Mouse (Mus musculus) mouse trophoblast stem cell (cell line): ENCODE results near the gene Lenep.

Source experiments
- in situ Hi-C, 2 experiments: fragments of 300-500 bp; cut with MseI, MboI; formaldehyde crosslinking; loops; 2 replicates in 1 of 2; 3 replicates in 1 of 2; pipeline ENCODE4 v1.15.1; 2025

Gene Lenep

DNA sequence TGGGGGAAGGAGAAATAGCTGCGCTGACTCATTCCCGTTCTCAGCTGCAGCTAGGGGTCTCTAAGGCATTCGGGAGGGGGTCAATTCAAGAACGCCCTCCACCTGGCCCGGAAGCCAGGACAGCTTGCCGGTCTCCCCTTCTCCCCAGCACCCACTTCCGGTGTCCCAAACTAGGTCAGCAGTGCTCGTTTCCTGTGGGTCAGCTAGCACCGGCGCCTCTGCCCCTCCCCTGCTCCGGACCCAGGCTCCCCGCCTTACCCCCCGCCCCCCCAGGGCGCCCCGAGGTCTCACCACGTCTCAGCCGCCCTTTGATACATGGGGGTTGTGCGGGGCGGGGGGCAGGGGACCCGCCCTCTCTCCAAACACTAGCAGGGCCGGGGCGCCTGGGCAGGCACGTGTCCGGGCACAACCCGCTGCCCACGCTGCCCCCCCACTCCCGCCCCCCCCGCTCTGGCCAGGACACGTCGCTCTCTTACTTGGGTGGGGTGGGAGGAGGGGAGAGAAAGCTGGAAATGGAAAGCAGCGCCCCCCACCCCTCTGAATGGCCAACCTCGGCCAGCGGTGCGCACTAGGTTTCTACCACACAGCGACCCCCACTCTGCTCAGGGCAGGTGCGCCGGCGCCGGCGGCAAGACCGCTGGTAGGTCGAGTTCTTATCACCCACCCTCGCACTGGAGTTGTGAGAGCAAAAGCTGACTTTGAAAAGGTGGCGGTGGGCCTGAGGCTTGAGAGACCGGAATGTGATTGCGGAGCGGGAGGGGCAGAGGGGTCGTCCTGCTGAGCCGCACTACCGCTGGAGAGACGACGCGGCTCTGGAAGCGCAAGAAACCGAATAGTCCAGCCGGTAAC lies 10.7 kb downstream of the Lenep start:
- in situ Hi-C loops = no loop called here

GRCm38 (mm10) chr3:89390699-89391662 lies 11.6 kb downstream of the Lenep start:
- in situ Hi-C loops = no loop called here

- in situ Hi-C loops = no loop called here
Measured at GRCm38 (mm10) chr3:89390111-89390515, 12.5 kb downstream of the Lenep start.

- in situ Hi-C loops = no loop called here
Measured at GRCm38 (mm10) chr3:89388901-89389740, 13.5 kb downstream of the Lenep start.

- in situ Hi-C loops = no loop called here
Measured at GRCm38 (mm10) chr3:89388134-89388881, 14.3 kb downstream of the Lenep start.

GRCm38 (mm10) chr3:89387632-89388031 lies 15.0 kb downstream of the Lenep start:
- in situ Hi-C loops = no loop called here

DNA sequence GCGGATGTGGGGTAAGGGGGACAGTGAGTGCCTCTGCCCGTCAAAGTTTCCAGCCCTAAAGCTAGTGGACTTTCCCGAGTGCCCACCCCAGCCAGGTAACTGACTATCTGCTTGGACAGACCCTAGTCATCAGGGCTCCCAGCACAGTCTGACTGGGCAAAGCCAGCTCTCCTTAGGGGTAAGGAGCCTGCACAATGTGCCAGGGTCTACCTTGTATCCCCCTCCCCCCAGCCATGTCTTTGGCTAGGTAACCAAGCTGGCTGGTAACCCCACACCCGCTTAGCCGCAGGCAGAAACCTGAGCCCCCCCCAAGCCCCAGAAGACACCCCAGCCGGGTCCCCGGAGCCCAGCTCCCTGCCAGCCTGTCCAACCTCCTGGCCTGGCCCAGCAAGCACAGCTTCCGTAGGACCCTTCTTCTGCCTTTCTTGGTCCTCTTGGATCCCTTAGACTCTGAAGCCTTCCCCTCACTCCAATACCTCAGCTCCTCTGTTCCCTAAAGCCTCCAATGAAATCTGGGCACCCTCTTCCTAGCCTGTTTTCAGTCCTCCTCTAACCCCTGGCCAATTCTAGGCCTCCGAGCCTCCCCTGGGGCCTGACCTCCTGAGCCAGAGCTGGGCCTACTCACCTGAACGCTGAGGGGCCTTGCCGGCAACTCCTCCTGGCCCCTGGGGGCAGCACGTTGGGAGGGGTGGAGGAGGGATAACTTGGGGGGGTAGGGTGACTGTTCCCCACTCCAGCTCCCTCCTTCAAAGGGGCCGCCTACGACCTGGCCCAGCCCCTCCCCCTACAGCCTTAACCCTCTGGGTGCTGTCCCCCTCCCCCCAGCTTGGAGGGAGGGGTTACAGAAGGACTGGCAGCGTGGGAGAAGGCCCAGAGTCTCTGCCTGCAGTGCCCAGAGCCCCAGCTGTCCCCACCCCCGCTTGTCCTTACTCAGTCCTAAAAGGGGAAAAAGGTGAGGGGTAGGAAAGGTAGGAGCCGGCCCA lies 15.9 kb downstream of the Lenep start:
- in situ Hi-C loops = no loop called here

GRCm38 (mm10) chr3:89385451-89385850 lies 17.1 kb downstream of the Lenep start:
- in situ Hi-C loops = no loop called here

DNA sequence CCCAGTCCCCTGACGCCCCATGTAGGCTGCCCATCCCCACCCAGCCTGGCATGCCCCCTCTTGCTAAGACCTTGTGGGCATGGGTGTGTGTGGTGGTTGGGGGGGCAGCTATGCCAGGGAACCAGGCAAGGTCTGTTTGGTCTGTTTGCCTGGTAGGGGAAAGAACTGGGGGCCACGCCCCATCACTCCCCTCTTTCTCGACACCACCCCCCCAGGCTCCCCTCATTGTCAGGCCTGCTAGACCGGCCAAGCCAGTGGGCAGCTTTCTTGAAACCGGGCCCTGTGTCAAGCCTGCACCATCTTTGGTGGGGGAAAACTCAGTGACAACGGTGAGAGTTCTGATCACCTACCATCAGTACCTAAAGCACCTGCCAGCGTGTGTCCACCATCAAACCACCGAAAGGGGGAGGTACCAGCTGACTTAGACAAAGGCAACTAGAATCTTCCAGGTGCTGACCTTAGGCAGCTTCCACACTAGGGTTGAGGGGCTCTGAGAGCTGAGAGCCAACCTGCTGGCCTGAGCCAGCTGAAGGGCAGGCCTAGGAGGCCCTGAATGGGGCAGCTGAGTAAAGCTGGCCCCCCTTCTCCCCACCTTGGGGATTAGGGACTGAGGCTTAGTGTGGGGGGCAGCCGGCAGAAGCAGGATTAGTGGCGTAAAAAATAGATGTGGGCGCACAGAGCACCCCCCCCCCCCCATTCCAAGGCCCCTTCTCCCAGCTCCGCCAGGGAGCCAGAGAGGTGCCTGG lies 18.1 kb downstream of the Lenep start:
- in situ Hi-C loops = no loop called here

DNA sequence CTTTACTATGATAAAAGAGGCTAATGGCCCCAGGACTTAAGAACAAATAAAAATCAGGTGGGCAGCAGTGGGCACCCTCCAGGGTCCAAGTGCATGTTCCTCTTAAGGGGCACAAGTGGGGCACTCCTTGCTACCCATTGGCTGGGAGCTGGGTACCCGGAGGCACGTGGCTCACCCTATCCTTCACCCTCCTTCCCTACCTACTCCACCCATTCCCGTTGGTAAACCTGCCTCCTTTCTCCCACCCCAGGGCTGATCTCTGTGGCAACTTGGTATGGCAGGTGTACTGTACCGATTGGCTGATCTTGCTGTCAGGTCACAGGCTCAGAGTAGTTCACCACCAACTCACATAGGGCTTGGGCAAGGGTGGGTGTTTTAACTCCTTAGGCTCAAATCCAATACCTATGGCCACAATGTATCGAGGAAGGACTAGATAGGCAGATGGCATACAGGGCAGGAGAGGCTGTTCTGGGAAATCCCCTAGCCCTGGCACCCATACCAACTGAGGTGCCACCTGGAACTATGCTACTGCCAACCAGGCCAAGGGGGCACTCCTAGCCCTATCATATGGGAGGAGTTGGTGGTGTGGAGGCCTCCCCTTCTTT lies 18.8 kb downstream of the Lenep start:
- in situ Hi-C loops = no loop called here

DNA sequence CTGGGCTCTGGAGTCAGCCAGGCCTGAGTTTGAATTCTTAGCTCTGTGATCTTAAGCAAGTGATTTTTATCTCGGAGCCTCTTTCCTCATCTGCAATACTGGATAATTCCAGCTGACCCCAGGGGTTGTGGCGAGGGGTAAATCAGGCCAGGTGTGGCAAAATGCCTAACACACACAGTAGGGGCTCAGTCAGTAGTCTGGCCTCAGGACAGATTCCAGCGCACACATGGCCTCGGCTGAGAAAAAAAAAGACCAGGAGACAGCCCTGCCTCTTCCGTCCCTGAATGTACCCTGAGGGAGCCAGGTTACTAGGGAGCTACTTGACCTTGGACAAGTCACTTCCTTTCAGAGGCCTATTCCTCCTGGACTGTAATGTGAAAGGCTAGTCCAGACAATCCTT lies 19.6 kb downstream of the Lenep start:
- in situ Hi-C loops = no loop called here

DNA sequence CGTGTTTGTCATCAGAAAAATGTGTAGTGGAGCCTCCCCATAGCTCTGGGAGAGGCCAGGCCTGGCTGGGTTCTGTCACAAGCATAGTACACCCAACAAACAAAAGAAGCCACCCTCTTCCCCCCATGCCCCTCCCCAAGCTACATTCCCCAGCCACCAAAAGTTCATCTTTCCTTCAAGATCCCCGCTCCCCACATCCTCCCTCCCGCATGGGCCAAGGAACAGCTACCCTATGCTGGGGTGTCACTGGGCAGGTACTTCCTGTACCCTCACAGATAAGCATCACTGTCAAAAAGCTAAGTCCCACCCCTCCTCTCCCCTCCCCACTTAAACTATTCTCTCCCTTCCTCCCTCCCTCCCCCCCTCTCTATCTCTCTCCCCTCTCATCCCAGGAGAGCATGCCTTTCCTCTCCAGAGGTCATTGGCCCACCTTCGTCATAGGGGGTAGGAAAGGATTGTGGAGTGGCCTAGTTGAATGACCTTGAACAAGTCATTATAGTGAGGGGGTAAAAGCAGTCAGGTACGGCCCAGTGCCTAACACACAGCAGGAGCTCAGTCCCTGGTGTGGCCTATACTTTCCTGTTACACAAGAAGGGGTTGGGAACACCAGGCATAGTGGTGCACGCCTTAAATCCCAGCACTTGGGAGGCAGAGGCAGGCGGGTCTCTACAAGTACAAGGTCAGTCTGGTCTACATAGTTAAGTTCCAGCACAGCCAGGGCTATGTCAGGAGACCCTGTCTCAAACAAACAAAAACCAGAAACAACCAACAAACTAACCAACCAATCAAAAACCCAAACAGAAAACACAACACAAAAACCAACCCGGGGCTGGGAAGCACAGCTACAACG lies 20.3 kb downstream of the Lenep start:
- in situ Hi-C loops = no loop called here

GRCm38 (mm10) chr3:89381233-89381632 lies 21.4 kb downstream of the Lenep start:
- in situ Hi-C loops = no loop called here

- in situ Hi-C loops = no loop called here
Measured at GRCm38 (mm10) chr3:89380711-89381110, 21.9 kb downstream of the Lenep start.

DNA sequence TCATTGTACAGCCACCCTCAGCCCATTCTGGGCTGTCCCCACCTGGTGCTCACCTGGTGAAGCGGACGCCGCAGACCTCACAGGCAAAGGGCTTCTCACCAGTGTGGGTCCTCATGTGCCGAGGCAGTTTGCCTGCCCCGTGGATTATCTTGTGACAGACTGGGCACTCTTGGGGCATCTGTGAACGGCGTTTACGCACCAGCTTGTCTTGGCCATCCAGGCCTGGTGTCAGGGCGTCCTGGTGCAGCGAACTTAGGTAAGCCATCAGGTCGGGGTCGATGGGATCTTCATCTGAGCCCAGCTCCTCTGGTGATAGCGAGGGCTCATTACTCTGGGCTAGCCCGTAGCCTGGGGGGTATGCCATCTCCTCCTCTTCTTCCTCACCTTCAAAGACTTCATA lies 22.3 kb downstream of the Lenep start:
- in situ Hi-C loops = no loop called here

DNA sequence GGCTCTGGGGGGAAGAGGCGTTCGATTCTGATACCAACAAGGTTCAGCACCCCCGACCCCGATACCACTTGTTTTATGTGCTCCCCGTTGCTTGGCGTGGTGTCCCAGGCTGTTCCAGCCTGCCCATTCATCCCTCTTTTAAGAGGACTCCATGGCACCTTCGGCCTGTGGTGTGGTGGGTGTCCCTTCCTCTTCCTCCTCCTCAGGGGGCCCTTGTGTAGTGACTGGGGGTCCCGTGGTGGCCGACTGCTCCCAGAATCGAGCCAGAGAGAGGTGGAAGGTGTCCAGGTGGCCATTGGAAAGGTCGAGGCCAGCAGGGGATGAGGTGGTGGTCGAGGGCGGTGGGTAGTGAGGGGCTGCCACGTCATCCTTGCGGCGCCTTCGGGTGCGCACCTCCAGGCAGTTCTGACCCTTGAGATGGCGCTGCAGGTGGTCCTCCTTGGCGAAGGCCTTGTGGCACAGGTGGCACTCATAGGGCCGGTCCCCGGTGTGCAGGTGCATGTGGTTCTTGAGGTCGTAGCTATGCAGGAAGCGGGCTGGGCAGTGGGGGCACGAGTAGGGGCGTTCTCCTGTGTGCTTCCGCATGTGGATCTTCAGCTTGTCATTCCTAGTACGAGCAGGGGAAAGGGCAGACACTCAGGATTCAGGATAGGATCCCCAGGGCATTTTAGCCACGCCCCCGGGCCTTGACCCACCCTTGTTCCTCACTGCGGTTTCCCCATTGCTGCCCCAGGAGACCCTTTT lies 23.0 kb downstream of the Lenep start:
- in situ Hi-C loops = no loop called here
